ENCODE assay signal across 12 mouse cellular contexts in the genomic region with DNA sequence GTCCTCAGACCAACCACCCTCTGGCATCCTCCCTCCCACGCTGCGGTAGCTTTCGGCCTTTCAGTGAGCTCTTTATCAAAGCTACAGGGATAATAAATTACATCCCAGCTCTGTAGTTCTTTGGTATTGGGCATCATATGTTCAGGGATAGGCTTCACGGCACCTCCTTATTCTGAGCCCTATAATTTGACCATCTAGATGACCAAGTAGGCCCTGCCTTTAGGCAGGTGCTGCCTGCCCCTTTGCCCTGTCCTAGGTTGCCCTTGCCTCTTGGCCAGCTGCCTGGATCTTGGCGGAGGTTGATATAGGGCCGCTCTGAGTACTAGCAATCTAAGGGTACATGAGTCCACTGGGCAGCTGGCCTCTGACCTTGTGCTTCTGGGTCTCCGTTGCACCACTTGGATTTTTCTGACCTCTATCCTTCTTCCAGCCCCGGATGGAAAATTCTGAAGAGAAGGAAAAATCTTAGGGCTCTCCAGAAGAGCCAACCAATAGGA. TPM values are rescaled to one million over a fixed set of nuclear protein-coding genes. Genes with fewer than 3 reads are reported as not detected.
DNase-seq lines count a peak whose midpoint lies in the region; ATAC-seq lines count a peak whose summit lies in the region.
"Had no signal": no experiment of that assay in that cellular context is flagged by ENCODE, and none has a peak within 500 bp of the region (broad histone marks: within the 10 kb centered on the region; RNA-seq: fewer than 3 reads in every experiment).

No protein-coding gene starts in this region.

- DNase-seq in kidney, adult 18-20 months: peak; percentile 85
- peak; percentile 69 for DNase-seq in adrenal gland, postnatal 25 days
- no peak for DNase-seq in left cerebral cortex, adult 11 months (ENCODE audit: low spot score)
- DNase-seq in frontal cortex, adult 2 months (ENCODE audit: extremely low spot score in 1 of 2, low spot score in 1 of 2): no peak
- DNase-seq in retina, embryonic 14.5 days (ENCODE audit: low spot score): no peak
- DNase-seq: cerebellum, adult 8-10 months; embryo, embryonic 11 days had no signal

- ATAC-seq in kidney, embryonic 15.5 days (replicated peaks; ENCODE audit: low FRiP score): no peak; the same call in 1 of the 2 replicates
- 0 out of 2 replicates have a peak, but pooled peaks have one; percentile 52 for ATAC-seq in heart, embryonic 16.5 days (replicated peaks; ENCODE audit: extremely low read depth, insufficient read depth, low FRiP score)
- peak; percentile 68 for ATAC-seq in liver, embryonic 16.5 days (ENCODE audit: low read depth)

- no peak overlapping the region for H3K27ac ChIP-seq in kidney, embryonic 15.5 days
- no peak overlapping the region for H3K27ac ChIP-seq in heart, embryonic 16.5 days (ENCODE audit: low read length)
- no peak overlapping the region for H3K27ac ChIP-seq in liver, embryonic 16.5 days (ENCODE audit: low read length)
- H3K27ac ChIP-seq: liver, embryonic 14.5 days had no signal

- H3K4me1 ChIP-seq in kidney, embryonic 15.5 days: 0 out of 2 replicates have a peak, but pooled peaks cover 7% of the 10 kb centered on the region
- H3K4me1 ChIP-seq in heart, embryonic 16.5 days (ENCODE audit: control insufficient read depth, insufficient read depth, low read length): peaks cover 7% of the 10 kb centered on the region
- peaks cover 2% of the 10 kb centered on the region; the same call in 1 of the 2 replicates for H3K4me1 ChIP-seq in liver, embryonic 16.5 days (ENCODE audit: control insufficient read depth, low read depth, low read length)

- H3K27me3 ChIP-seq in kidney, embryonic 15.5 days: no peaks in the 10 kb centered on the region
- no peaks in the 10 kb centered on the region for H3K27me3 ChIP-seq in heart, embryonic 16.5 days (ENCODE audit: control insufficient read depth, insufficient read depth, low read length)
- H3K27me3 ChIP-seq in liver, embryonic 16.5 days (ENCODE audit: control insufficient read depth, insufficient read depth, low read depth, low read length): no peaks in the 10 kb centered on the region

- no peaks in the 10 kb centered on the region; the same call in 1 of the 2 replicates for H3K9me3 ChIP-seq in kidney, embryonic 15.5 days (replicated peaks)
- H3K9me3 ChIP-seq in heart, embryonic 16.5 days (replicated peaks; ENCODE audit: control insufficient read depth, low read length): peaks cover 7% of the 10 kb centered on the region; the same call in 1 of the 2 replicates
- H3K9me3 ChIP-seq in liver, embryonic 16.5 days (replicated peaks; ENCODE audit: control insufficient read depth, low read length): peaks cover 2% of the 10 kb centered on the region; the same call in 1 of the 2 replicates

- 66% methylated on average over 8 of the region's 8 CpGs for WGBS in kidney, embryonic 15.5 days
- WGBS in heart, embryonic 16.5 days: 70% methylated on average over 8 of the region's 8 CpGs
- 68% methylated on average over 8 of the region's 8 CpGs for WGBS in liver, embryonic 16.5 days (ENCODE audit: insufficient replicate concordance)

- H3K36me3 ChIP-seq in kidney, embryonic 15.5 days: no peaks in the 10 kb centered on the region
- no peaks in the 10 kb centered on the region for H3K36me3 ChIP-seq in heart, embryonic 16.5 days (ENCODE audit: control insufficient read depth, insufficient read depth)
- H3K36me3 ChIP-seq in liver, embryonic 16.5 days (ENCODE audit: control insufficient read depth, insufficient read depth): no peaks in the 10 kb centered on the region

- no peak overlapping the region for H3K4me2 ChIP-seq in kidney, embryonic 15.5 days
- no peak overlapping the region for H3K4me2 ChIP-seq in heart, embryonic 16.5 days (ENCODE audit: low read depth, low read length)
- H3K4me2 ChIP-seq in liver, embryonic 16.5 days (ENCODE audit: low read depth, low read length): no peak overlapping the region

- H3K4me3 ChIP-seq in kidney, embryonic 15.5 days (replicated peaks): no peak overlapping the region
- H3K4me3 ChIP-seq in heart, embryonic 16.5 days (ENCODE audit: low read length): no peak overlapping the region
- no peak overlapping the region for H3K4me3 ChIP-seq in liver, embryonic 16.5 days (ENCODE audit: low read depth, low read length)
- H3K4me3 ChIP-seq: megakaryocyte, embryonic 14.5 days had no signal

- no peak overlapping the region for H3K9ac ChIP-seq in kidney, embryonic 15.5 days
- H3K9ac ChIP-seq in heart, embryonic 16.5 days (ENCODE audit: low read length): no peak overlapping the region
- H3K9ac ChIP-seq in liver, embryonic 16.5 days (ENCODE audit: low read depth, low read length): no peak overlapping the region
- H3K9ac ChIP-seq: liver, embryonic 14.5 days had no signal

RNA-seq across cellular contexts. Expression of a gene that starts 21.7 kb away (rescaled TPM):
- 8.5 and 8.8 TPM in 2 replicates for polyA plus RNA-seq in kidney, embryonic 15.5 days (2015; fragmentation: Nextera tagmentation; extraction: Ambion mirVana)
- total RNA-seq in adrenal gland, postnatal 25 days (2021): 10.7 and 27.8 TPM in 2 replicates
- 9.8 and 11.1 TPM in 2 replicates for polyA plus RNA-seq in heart, embryonic 16.5 days (2015; fragmentation: Nextera tagmentation; extraction: Ambion mirVana)
- 13.7 and 13.8 TPM in 2 replicates for polyA plus RNA-seq in liver, embryonic 16.5 days (2015; fragmentation: Nextera tagmentation; extraction: Ambion mirVana)
- 36.2 and 40.8 TPM in 2 replicates for polyA plus RNA-seq in frontal cortex, adult 2 months (2012; rRNA removed)

Comparison
In these comparisons a context has a peak if more than half of its experiments do, and no peak if none do; other contexts are left out.
1. DNase-seq: peak in kidney, adult 18-20 months (single experiment) and adrenal gland, postnatal 25 days (single experiment); none in left cerebral cortex, adult 11 months (single experiment), frontal cortex, adult 2 months (0 of 2) and retina, embryonic 14.5 days (single experiment).